Mouse (Mus musculus) liver, adult 2 months (tissue): ENCODE measurements around the gene Gmfg.

Experiments used
- CTCF ChIP-seq: fragments of 200-500 bp; IDR thresholded peaks from 2 replicates; pipeline ENCODE4 v1.5.1; 2011; ENCODE audit warnings: low read depth, low read length, control low read depth
- POLR2A ChIP-seq: fragments of 200-500 bp; IDR thresholded peaks from 2 replicates; pipeline ENCODE4 v1.6.1; 2011; ENCODE audit warnings: low read length, control low read depth; ENCODE audit not compliant: insufficient read depth; ENCODE audit errors: extremely low read depth

DNA sequence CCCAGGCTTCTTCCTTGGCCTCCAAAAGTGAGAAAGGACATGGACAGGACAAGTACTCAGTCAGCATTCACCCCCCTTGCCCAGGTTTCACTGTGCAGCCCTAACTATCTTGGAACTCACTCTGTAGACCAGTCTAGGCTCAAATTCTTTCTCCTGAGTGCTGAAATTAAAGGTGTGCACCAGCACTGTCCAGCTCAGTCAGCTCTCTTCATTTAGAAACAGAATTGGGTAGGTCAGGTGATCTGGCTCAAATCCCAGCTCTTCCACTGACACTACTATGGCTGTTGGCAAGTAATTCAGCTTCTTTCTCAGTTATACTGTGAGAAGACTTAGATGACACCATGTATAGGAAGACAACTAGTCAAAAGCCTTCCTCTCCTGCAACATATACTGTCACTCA lies 9.5 kb upstream of the Gmfg start:
- TF ChIP-seq POLR2A (no peak), CTCF (no peak)
